In the genomic region with DNA sequence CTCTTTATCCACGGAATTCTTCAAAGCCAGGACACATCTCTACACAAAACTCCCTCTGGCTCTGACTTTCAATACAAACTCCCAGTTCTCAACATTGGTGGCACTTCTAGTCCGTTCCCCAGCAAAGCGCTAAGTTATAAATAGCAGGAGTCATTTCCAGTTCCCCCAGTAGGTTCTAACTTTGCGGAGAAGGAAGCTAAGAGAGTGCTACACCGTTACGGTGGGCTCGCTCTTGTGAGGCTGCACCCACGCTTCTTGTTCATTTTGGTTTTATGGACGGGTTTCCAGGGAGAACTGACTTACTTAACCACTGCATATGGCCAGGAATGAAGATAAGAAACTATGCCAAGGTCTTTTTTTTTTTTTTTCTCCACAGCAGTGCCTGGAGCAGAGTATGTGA, we compare ENCODE assay signal across 26 mouse cellular contexts.
A peak's percentile ranks its signal among the peaks of the same experiment; 100 is the strongest.
DNase-seq lines count a peak whose midpoint lies in the region; ATAC-seq and TF ChIP-seq lines count a peak whose summit lies in the region.
"Had no signal": no experiment of that assay in that cellular context is flagged by ENCODE, and none has a peak within 500 bp of the region (broad histone marks: within the 10 kb centered on the region; RNA-seq: fewer than 3 reads in every experiment).

No protein-coding gene starts in this region.

- intact Hi-C loops in heart, postnatal 25 days (cut with DNase I), result loop anchor here (5.0 kb wide), 1 partner anchor 568 kb away; no protein-coding TSS in a partner anchor
- intact Hi-C loops in heart, postnatal 10 days (cut with DNase I), result no loop called here

- DNase-seq in heart, adult 9 months (ENCODE audit: low spot score in 2 of 2), result no peak
- DNase-seq in heart, postnatal 25 days (ENCODE audit: low spot score), result no peak
- peak; percentile 15 for DNase-seq in heart, postnatal 0 days (ENCODE audit: low spot score)
- DNase-seq in heart, postnatal 10 days, result no peak
- DNase-seq in brain, adult 2 months (ENCODE audit: low read depth, low spot score), result peak; percentile 23
- no peak for DNase-seq in left cerebral cortex, adult 11 months (ENCODE audit: low spot score)
- DNase-seq: adrenal gland, adult 8-10 months; adrenal gland, postnatal 25 days; cerebellum, adult 18-20 months; cerebellum, adult 9-10 months; cerebellum, postnatal 14 days; gastrocnemius, postnatal 25 days; heart, postnatal 14 days; kidney, adult 18-20 months; kidney, adult 9 months had no signal

- TF ChIP-seq EP300 in heart, postnatal 0 days (IDR thresholded peaks at IDR 0.05; ENCODE audit: low read depth), result no peak

- H3K4me2 ChIP-seq in heart, embryonic 11.5 days, result 0 out of 2 replicates have a peak overlapping the region, but pooled peaks have one; percentile 16
- peak overlapping the region; percentile 47 for H3K4me2 ChIP-seq in heart, embryonic 14.5 days (ENCODE audit: low read length)
- peak overlapping the region; percentile 41 for H3K4me2 ChIP-seq in heart, postnatal 0 days (ENCODE audit: low read depth, low read length)
- H3K4me2 ChIP-seq: forebrain, embryonic 13.5 days; hindbrain, embryonic 14.5 days had no signal

- H3K4me1 ChIP-seq in heart, embryonic 11.5 days (ENCODE audit: control insufficient read depth, insufficient read depth, low read length), result no peaks in the 10 kb centered on the region
- H3K4me1 ChIP-seq in heart, embryonic 14.5 days (ENCODE audit: control insufficient read depth in 2 of 2, insufficient read depth in 2 of 2, low read length in 2 of 2), result peaks cover 8 to 10% of the 10 kb centered on the region in 2 experiments; a peak in 3 of 4 replicates
- H3K4me1 ChIP-seq in heart, postnatal 0 days (ENCODE audit: control insufficient read depth, insufficient read depth), result no peaks in the 10 kb centered on the region

- H3K9me3 ChIP-seq in heart, embryonic 11.5 days (replicated peaks; ENCODE audit: control insufficient read depth, low read length), result no peaks in the 10 kb centered on the region
- H3K9me3 ChIP-seq in heart, embryonic 14.5 days (ENCODE audit: control insufficient read depth, low read length), result no peaks in the 10 kb centered on the region
- H3K9me3 ChIP-seq in heart, postnatal 0 days (replicated peaks; ENCODE audit: control insufficient read depth, low read length), result no peaks in the 10 kb centered on the region
- H3K9me3 ChIP-seq: forebrain, embryonic 10.5 days; forebrain, embryonic 13.5 days had no signal

- 68% methylated on average over 9 of the region's 9 CpGs for WGBS in heart, embryonic 11.5 days (ENCODE audit: insufficient replicate concordance)
- 42% methylated on average over 9 of the region's 9 CpGs for WGBS in heart, embryonic 14.5 days
- WGBS in heart, postnatal 0 days, result 38% methylated on average over 9 of the region's 9 CpGs

- TF ChIP-seq CTCF in heart, postnatal 0 days (IDR thresholded peaks at IDR 0.05; ENCODE audit: low read depth), result no peak

- H3K36me3 ChIP-seq in heart, embryonic 11.5 days (ENCODE audit: control insufficient read depth, insufficient read depth, low read length), result no peaks in the 10 kb centered on the region
- no peaks in the 10 kb centered on the region for H3K36me3 ChIP-seq in heart, embryonic 14.5 days (ENCODE audit: control insufficient read depth, insufficient read depth, low read length)
- H3K36me3 ChIP-seq in heart, postnatal 0 days (replicated peaks; ENCODE audit: control insufficient read depth, insufficient read depth, low read length), result no peaks in the 10 kb centered on the region
- H3K36me3 ChIP-seq: forebrain, embryonic 10.5 days had no signal

- H3K27me3 ChIP-seq in heart, embryonic 11.5 days (ENCODE audit: control insufficient read depth, insufficient read depth, low read length), result no peaks in the 10 kb centered on the region
- H3K27me3 ChIP-seq in heart, embryonic 14.5 days (ENCODE audit: control insufficient read depth, insufficient read depth, low read length), result no peaks in the 10 kb centered on the region
- H3K27me3 ChIP-seq in heart, postnatal 0 days (ENCODE audit: control insufficient read depth, insufficient read depth, low read length), result no peaks in the 10 kb centered on the region
- H3K27me3 ChIP-seq: forebrain, embryonic 13.5 days had no signal

- no peak overlapping the region for H3K4me3 ChIP-seq in heart, embryonic 11.5 days (ENCODE audit: low read depth, low read length)
- H3K4me3 ChIP-seq in heart, embryonic 14.5 days (ENCODE audit: control insufficient read depth in 1 of 2, insufficient read depth in 1 of 2, low read depth in 1 of 2, low read length in 2 of 2), result no peak overlapping the region
- no peak overlapping the region for H3K4me3 ChIP-seq in heart, postnatal 0 days (ENCODE audit: low read depth, low read length)
- H3K4me3 ChIP-seq: forebrain, embryonic 10.5 days; forebrain, embryonic 13.5 days had no signal

- no peak for ATAC-seq in heart, embryonic 11.5 days (replicated peaks; ENCODE audit: insufficient number of reproducible peaks, low FRiP score, low TSS enrichment)
- ATAC-seq in heart, embryonic 14.5 days (ENCODE audit: insufficient number of reproducible peaks, insufficient read depth, low FRiP score, low read depth), result no peak
- no peak for ATAC-seq in heart, postnatal 0 days (ENCODE audit: insufficient read depth, low read depth)
- ATAC-seq: activated CD4-positive, CD25-positive, alpha-beta regulatory T cell, adult 4 months; CD4-positive, CD25-positive, alpha-beta regulatory T cell, adult 4 months; forebrain, embryonic 13.5 days; forebrain, embryonic 16.5 days; hindbrain, postnatal 0 days; inflammation-experienced regulatory T-cells, adult 6 months; intestine, embryonic 16.5 days had no signal

- H3K9ac ChIP-seq in heart, embryonic 11.5 days (ENCODE audit: low read depth, low read length), result no peak overlapping the region
- no peak overlapping the region for H3K9ac ChIP-seq in heart, embryonic 14.5 days (ENCODE audit: low read length)
- no peak overlapping the region for H3K9ac ChIP-seq in heart, postnatal 0 days (replicated peaks; ENCODE audit: low read depth, low read length)
- H3K9ac ChIP-seq: forebrain, embryonic 13.5 days; hindbrain, embryonic 14.5 days had no signal

- H3K27ac ChIP-seq in heart, embryonic 11.5 days (ENCODE audit: low read depth, low read length), result no peak overlapping the region; the same call in 1 of the 2 replicates
- no peak overlapping the region for H3K27ac ChIP-seq in heart, embryonic 14.5 days (replicated peaks in 1 of 2; ENCODE audit: control insufficient read depth in 1 of 2, insufficient read depth in 1 of 2, low read depth in 2 of 2, low read length in 2 of 2)
- H3K27ac ChIP-seq in heart, postnatal 0 days (ENCODE audit: low read depth), result no peak overlapping the region
- H3K27ac ChIP-seq: forebrain, embryonic 10.5 days; forebrain, embryonic 13.5 days; hindbrain, embryonic 14.5 days; hindbrain, postnatal 0 days had no signal

Comparison
In these comparisons a context has a peak if more than half of its experiments do, and no peak if none do; other contexts are left out.
1. DNase-seq: peak in heart, postnatal 0 days (single experiment) and brain, adult 2 months (single experiment); none in heart, adult 9 months (0 of 2), heart, postnatal 25 days (single experiment), heart, postnatal 10 days (0 of 2) and left cerebral cortex, adult 11 months (single experiment).
2. Peak in every context shown above with its lines, with median percentiles within 50 percentile points of each other: H3K4me2 ChIP-seq.